Mouse (Mus musculus): ENCODE data around the gene Gmpr.

- TF ChIP-seq POLR2A (IDR thresholded peaks at IDR 0.05; ENCODE audit: insufficient read depth, low read length) = no peak
- no peak for TF ChIP-seq CTCF (IDR thresholded peaks at IDR 0.05; ENCODE audit: low read depth, low read length)
These were observed 62.7 kb downstream of the Gmpr start for GRCm38 (mm10) chr13:45569932-45570331.
